Mouse (Mus musculus) hindbrain, embryonic 15.5 days (tissue): ENCODE results near the gene Myrf. TPM values are rescaled to one million over a fixed set of nuclear protein-coding genes. Genes with fewer than 3 reads are reported as not detected.

ENCODE experiments used
- ATAC-seq: fragments of 200-750 bp; cut with Nextera tagmentation; 2 replicates; pipeline ENCODE4 v1.8.0; 2017; ENCODE audit warnings: low read depth, moderate number of reproducible peaks, moderate TSS enrichment; ENCODE audit not compliant: low FRiP score
- H3K27ac ChIP-seq: fragments of 300-500 bp; sonication (generic); replicated peaks from 2 replicates; pipeline ENCODE4 v1.5.1; 2015; ENCODE audit warnings: mild to moderate bottlenecking, inconsistent platforms
- H3K27me3 ChIP-seq: fragments of 300-500 bp; sonication (generic); 2 replicates; pipeline ENCODE4 v1.6.1; 2015; ENCODE audit warnings: control low read depth, inconsistent platforms
- H3K36me3 ChIP-seq: fragments of 300-500 bp; sonication (generic); 2 replicates; pipeline ENCODE4 v1.6.1; 2015; ENCODE audit warnings: control low read depth, inconsistent platforms
- H3K4me1 ChIP-seq: fragments of 300-500 bp; sonication (generic); replicated peaks from 2 replicates; pipeline ENCODE4 v1.6.1; 2015; ENCODE audit warnings: control low read depth, inconsistent platforms
- H3K4me2 ChIP-seq: fragments of 300-500 bp; sonication (generic); 2 replicates; pipeline ENCODE4 v1.6.1; 2015; ENCODE audit warnings: moderate library complexity, mild to moderate bottlenecking, inconsistent platforms
- H3K4me3 ChIP-seq: fragments of 300-500 bp; sonication (generic); 2 replicates; pipeline ENCODE4 v1.5.1; 2015; ENCODE audit warnings: mild to moderate bottlenecking, inconsistent platforms
- H3K9ac ChIP-seq: fragments of 300-500 bp; sonication (generic); 2 replicates; pipeline ENCODE4 v1.6.1; 2015; ENCODE audit warnings: inconsistent platforms
- H3K9me3 ChIP-seq: fragments of 300-500 bp; sonication (generic); 2 replicates; pipeline ENCODE4 v1.6.1; 2016; ENCODE audit warnings: control low read depth, inconsistent platforms
- WGBS: fragments of 180-500 bp; shearing (Covaris S2); methylation state at CpG from one replicate; pipeline ENCODE4 v1.1.7; 2015; 5-methylcytosine and 5-hydroxymethylcytosine counted together
- polyA plus RNA-seq: library from polyadenylated mRNA; unstranded; fragments of >200 nt; fragmentation: Nextera tagmentation; extraction: Ambion mirVana; gene quantifications from 2 replicates; pipeline ENCODE4 v1.2.1, GENCODE M21; 2015

Gene Myrf
- polyA plus RNA-seq, 1 experiment from 2014 or later, result 0.92 TPM

- 36% methylated on average over 5 of the region's 5 CpGs for WGBS
- no peak overlapping the region for H3K27ac ChIP-seq
- H3K9me3 ChIP-seq, result no peaks in the 10 kb centered on the region
- H3K36me3 ChIP-seq, result no peaks in the 10 kb centered on the region
- H3K4me3 ChIP-seq, result no peak overlapping the region
- H3K27me3 ChIP-seq, result peaks cover 26% of the 10 kb centered on the region; the same call in 1 of the 2 replicates
- H3K9ac ChIP-seq, result no peak overlapping the region
- H3K4me2 ChIP-seq, result no peak overlapping the region
- peaks cover 45% of the 10 kb centered on the region for H3K4me1 ChIP-seq
- no peak for ATAC-seq
Observed at GRCm38 (mm10) chr19:10274056-10274455, 33.5 kb upstream of the Myrf start.

- no peak overlapping the region for H3K9ac ChIP-seq
- H3K36me3 ChIP-seq, result no peaks in the 10 kb centered on the region
- peak; percentile 66 for ATAC-seq
- peaks cover 34% of the 10 kb centered on the region for H3K4me1 ChIP-seq
- H3K4me3 ChIP-seq, result no peak overlapping the region
- no peak overlapping the region; the same call in 1 of the 2 replicates for H3K27ac ChIP-seq
- 33% methylated on average over 11 of the region's 11 CpGs for WGBS
- H3K4me2 ChIP-seq, result peak overlapping the region; percentile 23
- H3K27me3 ChIP-seq, result peaks cover 27% of the 10 kb centered on the region; the same call in 1 of the 2 replicates
- H3K9me3 ChIP-seq, result no peaks in the 10 kb centered on the region
Observed at GRCm38 (mm10) chr19:10272746-10273145, 32.2 kb upstream of the Myrf start.

- Histone ChIP-seq H3K27ac (no peak overlapping the region), H3K36me3 (no peaks in the 10 kb centered on the region), H3K4me2 (no peak overlapping the region), H3K4me3 (no peak overlapping the region), H3K9me3 (no peaks in the 10 kb centered on the region), H3K4me1 (peaks cover 29% of the 10 kb centered on the region), H3K27me3 (peaks cover 24% of the 10 kb centered on the region; the same call in 1 of the 2 replicates), H3K9ac (no peak overlapping the region)
- no peak for ATAC-seq
- WGBS, result 88% methylated on average over 7 of the region's 7 CpGs
Observed at GRCm38 (mm10) chr19:10271592-10271991, 31.0 kb upstream of the Myrf start.

GRCm38 (mm10) chr19:10270356-10270755 lies 29.8 kb upstream of the Myrf start:
- H3K4me1 ChIP-seq, result peaks cover 28% of the 10 kb centered on the region
- H3K4me3 ChIP-seq, result no peak overlapping the region
- peaks cover 16% of the 10 kb centered on the region; the same call in 1 of the 2 replicates for H3K27me3 ChIP-seq
- 83% methylated on average over 5 of the region's 5 CpGs for WGBS
- H3K36me3 ChIP-seq, result no peaks in the 10 kb centered on the region
- no peak overlapping the region for H3K9ac ChIP-seq
- H3K4me2 ChIP-seq, result no peak overlapping the region
- H3K9me3 ChIP-seq, result no peaks in the 10 kb centered on the region
- no peak overlapping the region for H3K27ac ChIP-seq
- no peak for ATAC-seq

DNA sequence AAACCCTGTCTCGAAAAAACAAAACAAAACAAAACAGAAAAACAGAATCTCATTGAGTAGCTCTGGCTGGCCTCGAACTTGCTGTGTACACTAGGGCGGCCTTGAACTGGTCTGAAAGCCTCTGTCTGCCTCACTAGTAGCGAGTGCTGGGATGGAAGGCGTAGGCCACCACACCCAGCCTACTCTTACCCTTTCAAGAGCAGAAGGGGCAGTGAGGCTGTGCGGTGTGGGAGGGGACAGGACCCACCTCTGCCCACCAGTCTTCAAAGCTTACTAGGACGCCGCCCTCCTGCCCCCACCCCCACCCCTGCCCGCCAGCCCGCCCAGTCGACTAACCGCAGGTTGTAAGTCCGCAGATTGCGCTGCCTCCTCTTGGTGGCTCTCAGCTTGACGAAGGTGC lies 28.3 kb upstream of the Myrf start:
- Histone ChIP-seq H3K27me3 (peaks cover 19% of the 10 kb centered on the region; the same call in 1 of the 2 replicates), H3K4me2 (no peak overlapping the region), H3K4me3 (no peak overlapping the region), H3K9ac (no peak overlapping the region), H3K4me1 (peaks cover 23% of the 10 kb centered on the region), H3K9me3 (no peaks in the 10 kb centered on the region), H3K36me3 (0 out of 2 replicates have a peak, but pooled peaks cover 4% of the 10 kb centered on the region), H3K27ac (no peak overlapping the region)
- ATAC-seq, result no peak
- WGBS, result 83% methylated on average over 15 of the region's 15 CpGs

DNA sequence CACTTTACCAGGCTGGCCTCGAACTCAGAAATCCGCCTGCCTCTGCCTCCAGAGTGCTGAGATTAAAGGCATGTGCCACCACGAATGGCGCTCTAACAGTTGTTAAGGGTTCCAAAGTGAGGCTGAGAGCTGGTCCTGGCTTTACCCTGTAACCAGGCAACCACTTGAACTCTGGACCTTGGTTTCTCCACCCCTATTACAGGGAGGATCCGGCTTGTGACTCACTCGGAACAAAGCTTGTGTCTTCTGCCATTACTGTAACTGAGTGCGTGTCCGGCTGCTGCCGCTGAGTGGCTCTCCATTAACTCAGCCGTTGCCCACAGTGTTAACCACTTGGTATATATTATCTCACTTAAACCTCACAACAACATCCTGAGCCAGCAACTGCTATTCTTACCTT lies 27.4 kb upstream of the Myrf start:
- H3K27me3 ChIP-seq, result peaks cover 19% of the 10 kb centered on the region; the same call in 1 of the 2 replicates
- no peak overlapping the region for H3K27ac ChIP-seq
- H3K36me3 ChIP-seq, result peaks cover 4% of the 10 kb centered on the region; the same call in 1 of the 2 replicates
- no peak overlapping the region for H3K9ac ChIP-seq
- no peak overlapping the region for H3K4me3 ChIP-seq
- no peaks in the 10 kb centered on the region for H3K9me3 ChIP-seq
- WGBS, result 85% methylated on average over 10 of the region's 10 CpGs
- peaks cover 14% of the 10 kb centered on the region for H3K4me1 ChIP-seq
- no peak overlapping the region for H3K4me2 ChIP-seq
- no peak for ATAC-seq

GRCm38 (mm10) chr19:10267057-10267456 lies 26.5 kb upstream of the Myrf start:
- ATAC-seq, result no peak
- Histone ChIP-seq H3K27me3 (peaks cover 19% of the 10 kb centered on the region; the same call in 1 of the 2 replicates), H3K36me3 (peaks cover 10% of the 10 kb centered on the region; the same call in 1 of the 2 replicates), H3K4me2 (no peak overlapping the region), H3K9me3 (no peaks in the 10 kb centered on the region), H3K4me3 (no peak overlapping the region), H3K27ac (no peak overlapping the region), H3K4me1 (peaks cover 8% of the 10 kb centered on the region), H3K9ac (no peak overlapping the region)
- WGBS, result 13% methylated on average over 15 of the region's 15 CpGs

- 21% methylated on average over 14 of the region's 14 CpGs for WGBS
- Histone ChIP-seq H3K4me3 (no peak overlapping the region), H3K36me3 (peaks cover 14% of the 10 kb centered on the region; the same call in 1 of the 2 replicates), H3K27ac (no peak overlapping the region), H3K4me1 (peaks cover 8% of the 10 kb centered on the region), H3K27me3 (peaks cover 17% of the 10 kb centered on the region; the same call in 1 of the 2 replicates), H3K9me3 (no peaks in the 10 kb centered on the region), H3K9ac (no peak overlapping the region), H3K4me2 (no peak overlapping the region)
- ATAC-seq, result no peak
Observed at GRCm38 (mm10) chr19:10266196-10266850, 25.8 kb upstream of the Myrf start.

DNA sequence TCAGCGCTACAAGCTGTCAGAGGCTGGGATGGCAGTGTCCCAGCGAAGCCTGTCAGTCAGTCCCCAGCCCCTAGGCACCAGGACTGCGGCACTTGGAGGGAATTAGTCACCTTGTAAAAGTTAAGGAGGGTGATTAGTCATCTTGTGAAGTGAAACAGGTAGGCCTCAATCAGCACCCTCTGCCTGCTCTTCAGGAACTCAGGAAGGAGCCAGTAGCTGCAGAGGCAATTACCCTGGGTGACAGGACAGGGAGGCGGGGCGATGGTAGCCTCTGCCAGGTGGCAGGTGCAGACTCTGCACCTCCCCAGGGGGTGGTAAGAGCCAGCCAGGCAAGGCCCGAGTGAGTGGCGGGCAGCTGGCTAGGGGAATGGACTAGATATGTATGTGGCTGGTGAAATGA lies 20.8 kb upstream of the Myrf start:
- peaks cover 25% of the 10 kb centered on the region; the same call in 1 of the 2 replicates for H3K36me3 ChIP-seq
- H3K27ac ChIP-seq, result no peak overlapping the region
- H3K9ac ChIP-seq, result no peak overlapping the region
- H3K4me1 ChIP-seq, result no peaks in the 10 kb centered on the region; the same call in 1 of the 2 replicates
- no peak overlapping the region for H3K4me2 ChIP-seq
- H3K4me3 ChIP-seq, result no peak overlapping the region
- no peak for ATAC-seq
- 82% methylated on average over 7 of the region's 7 CpGs for WGBS
- peaks cover 3% of the 10 kb centered on the region; the same call in 1 of the 2 replicates for H3K27me3 ChIP-seq
- H3K9me3 ChIP-seq, result no peaks in the 10 kb centered on the region

GRCm38 (mm10) chr19:10258279-10259011 lies 17.9 kb upstream of the Myrf start:
- H3K9ac ChIP-seq, result no peak overlapping the region
- peaks cover 26% of the 10 kb centered on the region for H3K36me3 ChIP-seq

DNA sequence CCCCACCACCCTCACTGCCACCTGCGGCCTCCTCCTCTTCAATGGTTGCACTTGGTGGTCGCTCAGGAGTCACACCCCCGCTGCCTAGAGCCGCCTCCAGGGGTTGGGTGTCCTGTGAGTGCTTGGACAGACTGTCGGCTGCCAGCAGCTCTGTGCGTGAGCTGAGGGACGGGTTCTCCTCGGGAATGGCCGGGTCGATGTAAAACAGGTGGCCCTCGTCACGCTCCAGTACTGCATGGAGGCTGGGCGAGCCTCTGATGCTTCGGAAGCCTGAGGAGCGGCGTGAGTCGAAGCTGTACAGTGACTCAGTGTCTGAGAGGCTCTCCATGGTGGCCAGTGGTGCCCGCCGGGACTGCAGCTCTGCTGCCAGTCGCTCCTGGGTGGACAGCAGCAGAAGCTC lies 7.6 kb upstream of the Myrf start:
- 66% methylated on average over 20 of the region's 20 CpGs for WGBS
- H3K27me3 ChIP-seq, result 0 out of 2 replicates have a peak, but pooled peaks cover 5% of the 10 kb centered on the region
- H3K4me3 ChIP-seq, result no peak overlapping the region
- no peak overlapping the region for H3K9ac ChIP-seq
- peaks cover 10% of the 10 kb centered on the region for H3K36me3 ChIP-seq
- no peaks in the 10 kb centered on the region for H3K9me3 ChIP-seq
- ATAC-seq, result no peak
- H3K4me2 ChIP-seq, result no peak overlapping the region
- H3K27ac ChIP-seq, result no peak overlapping the region
- H3K4me1 ChIP-seq, result no peaks in the 10 kb centered on the region

More at GRCm38 (mm10) chr19:10258279-10259011, 17.9 kb upstream of the Myrf start:
- no peak overlapping the region for H3K4me2 ChIP-seq
- no peaks in the 10 kb centered on the region for H3K4me1 ChIP-seq
- H3K27me3 ChIP-seq, result no peaks in the 10 kb centered on the region; the same call in 1 of the 2 replicates
- no peaks in the 10 kb centered on the region for H3K9me3 ChIP-seq
- WGBS, result 25% methylated on average over 6 of the region's 6 CpGs
- H3K4me3 ChIP-seq, result no peak overlapping the region
- H3K27ac ChIP-seq, result no peak overlapping the region
- ATAC-seq, result peak; percentile 47; the same call in 1 of the 2 replicates

- 43% methylated on average over 6 of the region's 6 CpGs for WGBS
Observed at GRCm38 (mm10) chr19:10247165-10247564, 6.6 kb upstream of the Myrf start.

More at GRCm38 (mm10) chr19:10247165-10247564, 6.6 kb upstream of the Myrf start:
- H3K36me3 ChIP-seq, result peaks cover 4% of the 10 kb centered on the region
- no peak overlapping the region for H3K4me2 ChIP-seq
- 0 out of 2 replicates have a peak, but pooled peaks cover 5% of the 10 kb centered on the region for H3K27me3 ChIP-seq
- H3K4me1 ChIP-seq, result no peaks in the 10 kb centered on the region
- no peak overlapping the region for H3K9ac ChIP-seq
- H3K9me3 ChIP-seq, result no peaks in the 10 kb centered on the region
- ATAC-seq, result no peak
- no peak overlapping the region for H3K4me3 ChIP-seq
- H3K27ac ChIP-seq, result no peak overlapping the region
